Mouse (Mus musculus) stomach, embryonic 16.5 days (tissue): Measurements from ENCODE around the gene Capn13. TPM values are rescaled to one million over a fixed set of nuclear protein-coding genes. Genes with fewer than 3 reads are reported as not detected.
"Not testable (repeated sequence)": the region's sequence is repeated elsewhere in the genome, so short reads cannot be mapped to it uniquely, and the experiment has no call there.

ENCODE experiments used
- ATAC-seq: fragments of 200-750 bp; cut with Nextera tagmentation; 2 replicates; pipeline ENCODE4 v1.8.0; 2017; ENCODE audit warnings: moderate number of reproducible peaks, moderate TSS enrichment; ENCODE audit not compliant: insufficient read depth, low FRiP score
- H3K27ac ChIP-seq: fragments of 300-500 bp; sonication (generic); 2 replicates; pipeline ENCODE4 v1.5.1; 2014; ENCODE audit warnings: low read length
- H3K27me3 ChIP-seq: fragments of 300-500 bp; sonication (generic); 2 replicates; pipeline ENCODE4 v1.6.1; 2014; ENCODE audit warnings: low read length, control low read depth, mixed read lengths; ENCODE audit not compliant: control insufficient read depth, insufficient read depth
- H3K36me3 ChIP-seq: fragments of 300-500 bp; sonication (generic); 2 replicates; pipeline ENCODE4 v1.6.1; 2014; ENCODE audit warnings: low read length; ENCODE audit not compliant: control insufficient read depth, insufficient read depth
- H3K4me1 ChIP-seq: fragments of 300-500 bp; sonication (generic); 2 replicates; pipeline ENCODE4 v1.6.1; 2014; ENCODE audit warnings: low read length, control low read depth, mixed read lengths; ENCODE audit not compliant: control insufficient read depth, insufficient read depth
- H3K4me2 ChIP-seq: fragments of 300-500 bp; sonication (generic); 2 replicates; pipeline ENCODE4 v1.6.1; 2014; ENCODE audit warnings: low read depth, low read length, mixed read lengths
- H3K4me3 ChIP-seq: fragments of 300-500 bp; sonication (generic); replicated peaks from 2 replicates; pipeline ENCODE4 v1.5.1; 2014; ENCODE audit warnings: mild to moderate bottlenecking, low read length
- H3K9ac ChIP-seq: fragments of 300-500 bp; sonication (generic); 2 replicates; pipeline ENCODE4 v1.6.1; 2014; ENCODE audit warnings: low read length
- H3K9me3 ChIP-seq: fragments of 300-500 bp; sonication (generic); replicated peaks from 2 replicates; pipeline ENCODE4 v1.6.1; 2016; ENCODE audit warnings: low read length, control low read depth; ENCODE audit not compliant: control insufficient read depth
- WGBS: fragments of 180-500 bp; shearing (Covaris S2); extraction: QIAGEN DNeasy Blood & Tissue Kit; methylation state at CpG from one replicate; pipeline ENCODE4 v1.1.7; 2014; 5-methylcytosine and 5-hydroxymethylcytosine counted together
- polyA plus RNA-seq: library from polyadenylated mRNA; unstranded; fragments of >200 nt; fragmentation: Nextera tagmentation; extraction: Ambion mirVana; gene quantifications from 2 replicates; pipeline ENCODE4 v1.2.1, GENCODE M21; 2015

The Capn13 gene
- polyA plus RNA-seq, 1 experiment from 2014 or later: 1.3 TPM

DNA sequence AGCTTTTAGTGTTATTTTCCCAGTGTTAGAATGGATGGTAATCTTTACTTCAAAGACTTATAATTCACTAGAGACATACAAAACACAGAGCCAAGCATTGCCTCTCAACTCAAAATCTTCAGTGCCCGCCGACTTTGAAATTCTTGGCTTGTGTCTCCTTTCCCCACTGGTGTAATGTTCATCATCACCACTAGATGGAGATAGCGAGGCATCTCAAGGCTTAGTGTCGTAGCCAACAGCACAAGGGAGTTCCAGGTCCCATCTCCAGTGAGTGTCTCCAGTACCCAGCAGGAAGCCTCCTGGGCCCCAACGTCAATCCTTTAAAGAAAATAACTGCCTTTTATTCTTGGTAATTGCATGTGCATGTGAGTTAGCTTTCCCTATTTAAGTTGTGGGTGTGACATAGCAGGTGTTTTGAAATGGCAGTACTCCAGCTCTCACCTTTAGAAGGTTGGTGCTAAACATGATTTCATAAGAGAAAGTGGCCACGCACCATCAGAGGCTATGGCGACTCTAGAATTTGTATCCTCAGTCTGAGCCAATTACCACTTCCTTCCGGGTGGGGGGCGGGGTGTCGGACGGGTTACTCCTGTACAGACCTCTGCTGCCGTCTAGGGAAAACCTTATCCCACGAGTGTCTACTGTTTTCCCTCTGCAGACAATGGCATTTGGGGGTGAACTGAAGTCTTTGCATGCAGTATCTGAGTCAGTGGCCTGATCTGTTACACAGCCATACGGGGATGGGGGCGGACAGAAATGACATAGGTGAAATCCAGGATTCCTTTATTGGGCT is 99.2 kb downstream of the Capn13 start:
- 32% methylated on average over 15 of the region's 15 CpGs for WGBS
- H3K4me2 ChIP-seq: no peak overlapping the region
- no peak overlapping the region for H3K9ac ChIP-seq
- H3K4me1 ChIP-seq: no peaks in the 10 kb centered on the region
- no peak overlapping the region for H3K27ac ChIP-seq
- no peak overlapping the region for H3K4me3 ChIP-seq
- H3K9me3 ChIP-seq: no peaks in the 10 kb centered on the region
- peaks cover 22% of the 10 kb centered on the region for H3K27me3 ChIP-seq
- H3K36me3 ChIP-seq: no peaks in the 10 kb centered on the region
- ATAC-seq: no peak

DNA sequence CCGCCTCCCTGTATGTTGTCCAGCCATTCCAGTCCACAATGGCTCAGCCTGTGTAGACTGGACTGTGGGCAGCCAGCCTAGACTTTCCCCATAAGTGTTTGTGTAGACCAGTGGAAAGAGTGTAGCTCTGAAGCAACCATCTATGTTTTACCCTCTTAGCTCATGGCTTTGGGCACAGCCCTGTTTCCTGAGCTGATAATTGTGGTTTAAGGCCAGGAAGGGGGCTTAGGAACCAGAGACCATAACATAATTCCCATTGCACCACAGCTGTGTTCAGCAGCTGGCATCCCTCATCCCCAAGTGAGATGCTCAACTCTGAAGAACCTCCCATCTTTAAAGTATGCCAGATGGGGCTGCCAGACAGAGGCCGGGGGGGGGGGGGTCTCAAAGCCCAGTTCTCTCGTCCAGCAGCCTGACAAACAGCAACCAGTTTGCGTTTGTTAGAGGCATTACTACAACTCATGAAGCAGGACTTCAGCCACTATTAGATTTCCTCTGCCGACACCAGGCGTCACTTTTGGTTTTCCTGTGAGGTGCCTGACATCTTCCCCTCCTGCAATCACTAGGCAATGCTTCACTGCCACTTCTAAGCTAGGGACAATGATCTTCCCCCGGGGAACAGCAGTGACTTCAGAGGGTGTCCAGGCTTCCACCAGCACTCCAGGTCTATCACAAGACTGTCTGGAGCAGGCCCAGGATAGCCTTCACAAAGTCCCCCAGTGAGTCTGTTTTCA is 100.4 kb downstream of the Capn13 start:
- H3K4me3 ChIP-seq: no peak overlapping the region
- no peaks in the 10 kb centered on the region for H3K36me3 ChIP-seq
- no peak overlapping the region for H3K27ac ChIP-seq
- no peak overlapping the region for H3K9ac ChIP-seq
- H3K4me1 ChIP-seq: no peaks in the 10 kb centered on the region
- no peak overlapping the region for H3K4me2 ChIP-seq
- 0 out of 2 replicates have a peak, but pooled peaks have one; percentile 31 for ATAC-seq
- no peaks in the 10 kb centered on the region for H3K9me3 ChIP-seq
- WGBS: 47% methylated on average over 7 of the region's 7 CpGs
- H3K27me3 ChIP-seq: peaks cover 21% of the 10 kb centered on the region

DNA sequence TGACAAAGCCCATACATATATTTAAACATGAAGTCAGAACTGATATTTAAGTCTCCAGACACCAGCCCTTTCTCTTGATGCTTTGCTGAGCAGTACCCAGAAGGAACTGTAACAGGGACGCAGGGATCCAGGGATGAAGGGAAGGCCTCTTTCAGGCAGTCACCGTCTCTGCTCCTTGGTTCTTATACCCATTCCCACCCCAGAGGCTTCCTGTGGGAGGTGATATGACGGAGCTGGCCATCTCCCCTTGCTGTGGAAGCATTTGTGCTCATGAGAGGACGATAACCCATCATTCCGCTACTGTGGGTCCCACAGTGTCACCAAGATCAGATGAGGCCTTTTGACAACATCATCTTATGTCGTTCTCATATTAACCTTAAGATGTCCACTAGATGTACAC is 101.7 kb downstream of the Capn13 start:
- Histone ChIP-seq H3K4me2 (no peak overlapping the region), H3K9me3 (no peaks in the 10 kb centered on the region), H3K4me1 (no peaks in the 10 kb centered on the region), H3K9ac (no peak overlapping the region), H3K36me3 (no peaks in the 10 kb centered on the region), H3K27me3 (peaks cover 10% of the 10 kb centered on the region), H3K27ac (no peak overlapping the region), H3K4me3 (no peak overlapping the region)
- WGBS: 90% methylated on average over 6 of the region's 6 CpGs
- no peak for ATAC-seq

DNA sequence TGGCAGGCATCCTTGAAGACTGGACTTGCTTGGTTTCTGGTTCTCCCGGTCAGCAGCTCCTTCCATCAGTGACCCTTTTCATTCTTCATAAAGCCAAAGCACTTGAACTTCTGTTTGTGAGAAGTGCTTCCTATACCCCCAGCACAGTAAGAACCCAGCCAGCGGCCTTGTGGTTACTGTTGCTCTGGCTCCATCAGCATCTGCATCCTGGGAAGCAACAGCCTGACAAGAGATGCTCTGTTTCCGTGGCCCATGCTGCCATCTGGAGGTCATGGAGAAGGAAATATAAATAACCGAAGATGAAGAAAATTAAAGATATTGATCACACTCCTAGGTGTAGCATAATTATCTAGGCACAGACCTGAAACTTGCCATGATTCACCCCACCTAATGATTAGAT is 103.8 kb downstream of the Capn13 start:
- H3K4me1 ChIP-seq: no peaks in the 10 kb centered on the region
- H3K36me3 ChIP-seq: no peaks in the 10 kb centered on the region
- H3K27ac ChIP-seq: no peak overlapping the region
- ATAC-seq: no peak
- H3K4me3 ChIP-seq: no peak overlapping the region
- H3K27me3 ChIP-seq: peaks cover 3% of the 10 kb centered on the region
- H3K9me3 ChIP-seq: no peaks in the 10 kb centered on the region
- no peak overlapping the region for H3K9ac ChIP-seq
- 30% methylated on average over 4 of the region's 4 CpGs for WGBS
- no peak overlapping the region for H3K4me2 ChIP-seq

DNA sequence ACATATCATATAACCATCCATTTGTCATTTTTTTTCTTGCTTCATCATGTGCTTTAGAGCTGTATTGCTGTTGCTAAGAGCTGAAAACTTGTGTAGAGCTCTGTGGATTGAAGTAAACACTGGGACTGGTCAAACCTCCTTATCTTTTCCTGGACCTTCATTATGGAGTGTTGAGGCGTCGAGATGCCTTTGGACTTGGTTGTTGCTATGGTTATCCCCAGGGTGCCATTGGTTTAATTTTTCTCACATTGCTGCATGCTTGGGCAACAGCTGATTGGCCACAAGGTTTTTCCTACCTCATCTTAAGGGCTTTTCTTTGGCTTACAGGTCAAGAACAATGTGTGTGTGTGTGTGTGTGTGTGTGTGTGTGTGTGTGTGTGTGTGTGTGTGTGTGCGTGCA is 107.4 kb downstream of the Capn13 start:
- Histone ChIP-seq H3K27ac (no peak overlapping the region), H3K9ac (no peak overlapping the region), H3K27me3 (peaks cover 3% of the 10 kb centered on the region), H3K4me3 (no peak overlapping the region), H3K36me3 (no peaks in the 10 kb centered on the region), H3K4me2 (no peak overlapping the region), H3K4me1 (no peaks in the 10 kb centered on the region), H3K9me3 (no peaks in the 10 kb centered on the region)
- no peak for ATAC-seq
- 71% methylated on average over 3 of the region's 3 CpGs for WGBS

DNA sequence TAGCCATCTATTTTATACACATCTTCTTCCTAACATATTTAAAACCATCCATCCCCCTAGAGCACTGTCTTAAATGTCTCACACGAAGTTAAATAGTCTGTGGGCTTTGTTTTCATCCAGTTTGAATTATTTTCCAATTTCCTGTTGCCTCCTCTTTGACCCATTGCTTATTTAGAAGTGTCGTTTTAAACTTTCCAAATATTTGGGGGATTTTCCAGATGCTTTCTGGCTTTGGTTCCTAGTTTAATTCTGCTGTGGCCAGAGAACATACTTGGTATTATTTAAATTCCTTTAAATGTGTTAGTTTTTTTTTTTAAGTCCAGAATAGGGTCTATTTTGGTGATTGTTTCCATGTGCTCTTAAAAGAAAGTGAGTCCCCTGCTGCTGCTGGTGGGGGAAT is 116.4 kb downstream of the Capn13 start:
- 0 out of 2 replicates have a peak, but pooled peaks cover 2% of the 10 kb centered on the region for H3K4me1 ChIP-seq
- WGBS: 30% methylated on average over 2 of the region's 2 CpGs
- no peaks in the 10 kb centered on the region for H3K36me3 ChIP-seq
- no peak overlapping the region for H3K9ac ChIP-seq
- no peak overlapping the region for H3K4me2 ChIP-seq
- no peaks in the 10 kb centered on the region for H3K27me3 ChIP-seq
- no peak for ATAC-seq
- H3K4me3 ChIP-seq: no peak overlapping the region
- H3K9me3 ChIP-seq: no peaks in the 10 kb centered on the region
- H3K27ac ChIP-seq: no peak overlapping the region

DNA sequence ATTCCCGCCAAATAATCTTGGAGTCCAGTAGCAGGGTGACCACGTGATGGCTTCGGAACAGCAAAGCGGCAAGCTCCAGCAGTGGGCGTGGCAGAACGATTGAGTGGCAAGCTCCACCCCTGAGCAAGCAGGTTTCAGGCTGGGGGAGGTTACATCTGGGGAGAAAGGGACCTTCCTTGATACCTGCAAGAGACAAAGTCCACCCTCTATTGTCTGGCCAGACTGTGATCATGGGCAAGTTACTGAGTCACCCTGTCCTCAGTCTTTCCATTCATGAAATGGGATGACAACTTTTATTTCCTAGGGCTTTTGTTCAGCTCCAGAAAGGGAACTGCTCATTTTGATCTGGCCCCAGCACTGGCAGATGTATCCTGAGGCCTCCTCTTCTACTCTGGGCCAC is 118.0 kb downstream of the Capn13 start:
- not testable (repeated sequence) for H3K4me2 ChIP-seq, H3K4me3 ChIP-seq, H3K4me1 ChIP-seq, ATAC-seq, H3K36me3 ChIP-seq, H3K9ac ChIP-seq, H3K9me3 ChIP-seq, H3K27me3 ChIP-seq, H3K27ac ChIP-seq
- WGBS: 54% methylated on average over 6 of the region's 6 CpGs

DNA sequence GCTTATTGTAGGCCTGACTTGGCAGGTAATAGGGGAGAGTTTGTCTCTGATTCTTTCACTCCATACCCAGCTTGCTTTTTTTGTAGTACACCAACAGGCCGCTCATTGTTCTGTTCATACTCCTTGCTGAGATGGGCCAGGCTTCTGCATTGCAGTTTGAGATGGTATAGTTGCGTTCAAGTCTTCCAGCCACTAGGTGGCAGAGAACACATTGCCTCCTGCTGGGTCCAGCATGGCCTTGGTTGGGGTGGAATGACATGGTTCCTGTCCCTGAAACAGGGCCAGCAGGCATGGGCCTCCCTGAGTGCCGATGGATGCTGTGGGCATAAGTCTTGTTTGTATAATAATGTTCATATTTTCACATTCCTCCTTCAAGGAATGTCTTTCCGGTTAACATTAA is 122.9 kb downstream of the Capn13 start:
- Histone ChIP-seq H3K9ac (no peak overlapping the region), H3K27ac (no peak overlapping the region), H3K27me3 (no peaks in the 10 kb centered on the region), H3K36me3 (no peaks in the 10 kb centered on the region), H3K4me2 (no peak overlapping the region), H3K4me3 (no peak overlapping the region), H3K4me1 (no peaks in the 10 kb centered on the region), H3K9me3 (no peaks in the 10 kb centered on the region)
- ATAC-seq: no peak
- 89% methylated on average over 4 of the region's 4 CpGs for WGBS

DNA sequence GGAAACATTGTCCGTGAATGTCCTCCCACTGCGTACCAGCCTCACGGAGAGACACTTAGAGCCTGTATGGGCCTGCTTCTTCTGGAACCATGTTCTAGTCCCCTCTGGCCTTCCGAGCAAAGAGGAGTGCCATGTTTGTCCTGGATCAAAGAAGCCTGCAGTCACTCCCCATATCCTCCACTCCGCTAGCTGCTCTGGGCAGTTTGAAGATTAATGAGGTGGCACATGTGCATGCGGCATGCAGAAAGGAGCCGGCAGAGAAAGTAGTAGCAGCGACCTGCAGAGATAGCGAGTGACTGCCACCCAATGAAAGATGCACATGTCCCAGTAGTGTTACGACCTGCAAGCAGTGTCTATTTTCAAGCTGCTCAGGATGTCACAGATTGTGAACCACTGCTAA is 125.6 kb downstream of the Capn13 start:
- Histone ChIP-seq H3K9me3 (no peaks in the 10 kb centered on the region), H3K36me3 (no peaks in the 10 kb centered on the region), H3K4me3 (no peak overlapping the region), H3K27me3 (no peaks in the 10 kb centered on the region), H3K4me2 (no peak overlapping the region), H3K27ac (no peak overlapping the region), H3K9ac (no peak overlapping the region), H3K4me1 (no peaks in the 10 kb centered on the region)
- WGBS: 69% methylated on average over 10 of the region's 10 CpGs
- ATAC-seq: no peak
